Mouse (Mus musculus) forebrain, embryonic 16.5 days (tissue): ENCODE measurements around the gene Gm14862. TPM values are rescaled to one million over a fixed set of nuclear protein-coding genes. Genes with fewer than 3 reads are reported as not detected.

ENCODE experiments used
- ATAC-seq: fragments of 200-750 bp; cut with Nextera tagmentation; 2 replicates; pipeline ENCODE4 v1.8.0; 2017; ENCODE audit warnings: mild to moderate bottlenecking, moderate library complexity
- H3K27ac ChIP-seq: fragments of 300-500 bp; sonication (generic); 2 replicates; pipeline ENCODE4 v1.5.1; 2014; ENCODE audit warnings: low read length, control low read depth
- H3K27me3 ChIP-seq: fragments of 300-500 bp; sonication (generic); replicated peaks from 2 replicates; pipeline ENCODE4 v1.6.1; 2014; ENCODE audit warnings: low read length; ENCODE audit not compliant: control insufficient read depth, insufficient read depth
- H3K36me3 ChIP-seq: fragments of 300-500 bp; sonication (generic); 2 replicates; pipeline ENCODE4 v1.6.1; 2014; ENCODE audit not compliant: control insufficient read depth, insufficient read depth
- H3K4me1 ChIP-seq: fragments of 300-500 bp; sonication (generic); replicated peaks from 2 replicates; pipeline ENCODE4 v1.6.1; 2014; ENCODE audit warnings: low read length; ENCODE audit not compliant: control insufficient read depth, insufficient read depth
- H3K4me2 ChIP-seq: fragments of 300-500 bp; sonication (generic); 2 replicates; pipeline ENCODE4 v1.6.1; 2014; ENCODE audit warnings: mild to moderate bottlenecking, low read length, control low read depth
- H3K4me3 ChIP-seq: fragments of 300-500 bp; sonication (generic); replicated peaks from 2 replicates; pipeline ENCODE4 v1.5.1; 2014; ENCODE audit warnings: mild to moderate bottlenecking, low read length, control low read depth
- H3K9ac ChIP-seq: fragments of 300-500 bp; sonication (generic); replicated peaks from 2 replicates; pipeline ENCODE4 v1.6.1; 2014; ENCODE audit warnings: low read depth, low read length, control low read depth
- H3K9me3 ChIP-seq: fragments of 300-500 bp; sonication (generic); 2 replicates; pipeline ENCODE4 v1.6.1; 2016; ENCODE audit warnings: low read length; ENCODE audit not compliant: control insufficient read depth
- WGBS: fragments of 180-500 bp; shearing (Covaris S2); extraction: QIAGEN DNeasy Blood & Tissue Kit; methylation state at CpG from one replicate; pipeline ENCODE4 v1.1.7; 2014; 5-methylcytosine and 5-hydroxymethylcytosine counted together
- polyA plus RNA-seq: library from polyadenylated mRNA; unstranded; fragments of >200 nt; fragmentation: Nextera tagmentation; extraction: Ambion mirVana; gene quantifications from 2 replicates; pipeline ENCODE4 v1.2.1, GENCODE M21; 2015

Gm14862 gene
- polyA plus RNA-seq, 1 experiment from 2014 or later, result not detected

DNA sequence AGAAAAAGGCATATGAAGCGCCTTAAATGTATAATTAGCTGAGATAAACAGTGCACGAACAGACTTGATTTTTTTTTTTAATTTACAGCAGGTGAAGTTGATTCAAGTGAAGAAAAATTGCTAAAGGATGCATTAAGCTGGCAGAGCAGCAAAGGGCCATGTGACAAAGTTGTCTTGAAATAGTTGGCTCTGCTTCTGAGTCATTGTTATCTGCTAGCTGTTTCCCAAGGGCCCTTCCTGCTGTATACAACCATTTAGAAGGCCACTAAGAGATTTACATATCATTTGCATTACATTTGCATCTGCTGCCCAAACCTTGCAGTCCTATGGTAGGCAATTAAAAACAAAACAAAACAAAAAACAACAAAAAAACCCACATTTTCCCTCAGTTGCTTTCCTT is 54.7 kb downstream of the Gm14862 start:
- H3K9ac ChIP-seq, result no peak overlapping the region
- peak overlapping the region; percentile 9 for H3K4me3 ChIP-seq
- ATAC-seq, result peak; percentile 60
- WGBS, result 20% methylated on average over 2 of the region's 2 CpGs
- peak overlapping the region; percentile 35; the same call in 1 of the 2 replicates for H3K4me2 ChIP-seq
- no peaks in the 10 kb centered on the region for H3K36me3 ChIP-seq
- 0 out of 2 replicates have a peak overlapping the region, but pooled peaks have one; percentile 4 for H3K27ac ChIP-seq
- no peaks in the 10 kb centered on the region for H3K9me3 ChIP-seq
- H3K27me3 ChIP-seq, result no peaks in the 10 kb centered on the region
- no peaks in the 10 kb centered on the region for H3K4me1 ChIP-seq

Other genes starting within 250 kb of the Gm14862 start
- gene Fthl17e, start 223.4 kb downstream of the Gm14862 start, polyA plus RNA-seq, result not detected in 2 replicates
- not detected in 2 replicates for gene Fthl17f, start 193.9 kb downstream of the Gm14862 start, polyA plus RNA-seq
- gene 4930402K13Rik, start 152.3 kb downstream of the Gm14862 start, polyA plus RNA-seq, result not detected in 2 replicates
- gene Lancl3, start 57.0 kb downstream of the Gm14862 start, polyA plus RNA-seq, result 10.4 and 10.7 TPM in 2 replicates
- 3.0 and 3.8 TPM in 2 replicates for gene Xk, start 15.9 kb upstream of the Gm14862 start, polyA plus RNA-seq
- not detected in 2 replicates for gene H2al1m, start 26.9 kb upstream of the Gm14862 start, polyA plus RNA-seq
- gene H2al1k, start 93.7 kb upstream of the Gm14862 start, polyA plus RNA-seq, result not detected in 2 replicates
- 0.23 and 0.31 TPM in 2 replicates for gene Cybb, start 230.9 kb upstream of the Gm14862 start, polyA plus RNA-seq